Mouse (Mus musculus) erythroblast, embryonic 14.5 days (primary cell): ENCODE data around the gene Wdfy3. TPM values are rescaled to one million over a fixed set of nuclear protein-coding genes. Genes with fewer than 3 reads are reported as not detected.
"Not testable (repeated sequence)": the region's sequence is repeated elsewhere in the genome, so short reads cannot be mapped to it uniquely, and the experiment has no call there.

ENCODE experiments used
- H3K27me3 ChIP-seq: 2 replicates; pipeline ENCODE4 v1.6.1; 2012; ENCODE audit warnings: inconsistent platforms; ENCODE audit not compliant: control insufficient read depth
- H3K36me3 ChIP-seq: 2 replicates; pipeline ENCODE4 v1.6.1; 2012; ENCODE audit warnings: mild to moderate bottlenecking, inconsistent platforms; ENCODE audit not compliant: control insufficient read depth
- H3K4me1 ChIP-seq: 2 replicates; pipeline ENCODE4 v1.6.1; 2012; ENCODE audit warnings: inconsistent platforms; ENCODE audit not compliant: control insufficient read depth
- H3K4me3 ChIP-seq: replicated peaks from 2 replicates; pipeline ENCODE3; 2012; ENCODE audit warnings: moderate library complexity, mild to moderate bottlenecking, inconsistent platforms
- H3K9me3 ChIP-seq: 2 replicates; pipeline ENCODE4 v1.6.1; 2012; ENCODE audit warnings: low read length, inconsistent platforms, mixed read lengths; ENCODE audit not compliant: control insufficient read depth
- GATA1 ChIP-seq: IDR thresholded peaks from 2 replicates; pipeline ENCODE4 v1.6.1; 2012; ENCODE audit warnings: low read length, inconsistent platforms, mixed read lengths
- TAL1 ChIP-seq: IDR thresholded peaks from 3 replicates; pipeline ENCODE4 v1.6.1; 2012; ENCODE audit warnings: low read length, inconsistent platforms, mixed read lengths
- polyA plus RNA-seq: library from polyadenylated mRNA; stranded (reverse); fragments of >175 nt; gene quantifications from 2 replicates; pipeline ENCODE4 v1.2.3, GENCODE M21; 2012

The Wdfy3 gene
- polyA plus RNA-seq, 1 experiment = 0.18 TPM

- H3K27me3 ChIP-seq = no peaks in the 10 kb centered on the region
- no peak for TF ChIP-seq TAL1
- H3K36me3 ChIP-seq = peaks cover 92% of the 10 kb centered on the region
- H3K4me1 ChIP-seq = peaks cover 17% of the 10 kb centered on the region
- no peak overlapping the region for H3K4me3 ChIP-seq
- H3K9me3 ChIP-seq = no peaks in the 10 kb centered on the region
Observed at GRCm38 (mm10) chr5:101847762-101848161, 222.0 kb downstream of the Wdfy3 start.

- no peaks in the 10 kb centered on the region for H3K9me3 ChIP-seq
- TF ChIP-seq TAL1 (no peak), GATA1 (no peak)
- H3K27me3 ChIP-seq = no peaks in the 10 kb centered on the region
- H3K36me3 ChIP-seq = peaks cover 90% of the 10 kb centered on the region
- H3K4me1 ChIP-seq = peaks cover 17% of the 10 kb centered on the region
- no peak overlapping the region for H3K4me3 ChIP-seq
Observed at GRCm38 (mm10) chr5:101847323-101847722, 222.4 kb downstream of the Wdfy3 start.

- Histone ChIP-seq H3K4me3 (no peak overlapping the region), H3K36me3 (peaks cover 91% of the 10 kb centered on the region), H3K27me3 (no peaks in the 10 kb centered on the region), H3K9me3 (no peaks in the 10 kb centered on the region), H3K4me1 (peaks cover 12% of the 10 kb centered on the region)
- no peak for TF ChIP-seq TAL1
- no peak for TF ChIP-seq GATA1
Observed at GRCm38 (mm10) chr5:101845930-101846329, 223.8 kb downstream of the Wdfy3 start.

GRCm38 (mm10) chr5:101845011-101845410, 224.7 kb downstream of the Wdfy3 start:
- H3K9me3 ChIP-seq = no peaks in the 10 kb centered on the region
- H3K4me1 ChIP-seq = peaks cover 10% of the 10 kb centered on the region
- TF ChIP-seq GATA1 (no peak), TAL1 (no peak)
- H3K27me3 ChIP-seq = no peaks in the 10 kb centered on the region
- H3K36me3 ChIP-seq = peaks cover 95% of the 10 kb centered on the region
- no peak overlapping the region for H3K4me3 ChIP-seq

- no peaks in the 10 kb centered on the region; the same call in 1 of the 2 replicates for H3K9me3 ChIP-seq
- TF ChIP-seq GATA1 (no peak), TAL1 (no peak)
- H3K36me3 ChIP-seq = peaks cover 70% of the 10 kb centered on the region
- no peaks in the 10 kb centered on the region for H3K4me1 ChIP-seq
- H3K4me3 ChIP-seq = no peak overlapping the region
- no peaks in the 10 kb centered on the region for H3K27me3 ChIP-seq
Observed at GRCm38 (mm10) chr5:101840476-101840875, 229.2 kb downstream of the Wdfy3 start.

- not testable (repeated sequence) for H3K4me1 ChIP-seq, H3K9me3 ChIP-seq, H3K27me3 ChIP-seq, H3K4me3 ChIP-seq
- H3K36me3 ChIP-seq = peaks cover 59% of the 10 kb centered on the region
Observed at GRCm38 (mm10) chr5:101837605-101838004, 232.1 kb downstream of the Wdfy3 start.

GRCm38 (mm10) chr5:101836221-101836620, 233.5 kb downstream of the Wdfy3 start:
- H3K9me3 ChIP-seq = no peaks in the 10 kb centered on the region; the same call in 1 of the 2 replicates
- no peak overlapping the region for H3K4me3 ChIP-seq
- H3K36me3 ChIP-seq = peaks cover 46% of the 10 kb centered on the region
- no peaks in the 10 kb centered on the region for H3K27me3 ChIP-seq
- H3K4me1 ChIP-seq = no peaks in the 10 kb centered on the region
- TF ChIP-seq TAL1 (no peak), GATA1 (no peak)

- no peaks in the 10 kb centered on the region; the same call in 1 of the 2 replicates for H3K9me3 ChIP-seq
- H3K36me3 ChIP-seq = peaks cover 32% of the 10 kb centered on the region
- TF ChIP-seq TAL1 = no peak
- no peak for TF ChIP-seq GATA1
- H3K4me3 ChIP-seq = no peak overlapping the region
- H3K27me3 ChIP-seq = no peaks in the 10 kb centered on the region
- no peaks in the 10 kb centered on the region for H3K4me1 ChIP-seq
Observed at GRCm38 (mm10) chr5:101833875-101834274, 235.8 kb downstream of the Wdfy3 start.

GRCm38 (mm10) chr5:101832991-101833390, 236.7 kb downstream of the Wdfy3 start:
- Histone ChIP-seq H3K36me3 (peaks cover 32% of the 10 kb centered on the region), H3K4me3 (no peak overlapping the region), H3K4me1 (no peaks in the 10 kb centered on the region), H3K27me3 (no peaks in the 10 kb centered on the region), H3K9me3 (no peaks in the 10 kb centered on the region; the same call in 1 of the 2 replicates)
- TF ChIP-seq GATA1 (no peak), TAL1 (no peak)

GRCm38 (mm10) chr5:101832042-101832441, 237.7 kb downstream of the Wdfy3 start:
- H3K4me1 ChIP-seq = peaks cover 3% of the 10 kb centered on the region
- H3K4me3 ChIP-seq = no peak overlapping the region
- peaks cover 1% of the 10 kb centered on the region; the same call in 1 of the 2 replicates for H3K27me3 ChIP-seq
- peaks cover 28% of the 10 kb centered on the region for H3K36me3 ChIP-seq
- TF ChIP-seq GATA1 (no peak), TAL1 (no peak)
- H3K9me3 ChIP-seq = no peaks in the 10 kb centered on the region
